Mouse (Mus musculus) brain, adult 2 months (tissue): Measurements from ENCODE around the gene Olfr69.
A peak's percentile ranks its signal among the peaks of the same experiment; 100 is the strongest.
"Not testable (repeated sequence)": the region's sequence is repeated elsewhere in the genome, so short reads cannot be mapped to it uniquely, and the experiment has no call there.

Experiments
- DNase-seq: peaks from one replicate; pipeline ENCODE4 v3.0.0; 2011; ENCODE audit warnings: low read depth, low spot score

The Olfr69 gene

DNA sequence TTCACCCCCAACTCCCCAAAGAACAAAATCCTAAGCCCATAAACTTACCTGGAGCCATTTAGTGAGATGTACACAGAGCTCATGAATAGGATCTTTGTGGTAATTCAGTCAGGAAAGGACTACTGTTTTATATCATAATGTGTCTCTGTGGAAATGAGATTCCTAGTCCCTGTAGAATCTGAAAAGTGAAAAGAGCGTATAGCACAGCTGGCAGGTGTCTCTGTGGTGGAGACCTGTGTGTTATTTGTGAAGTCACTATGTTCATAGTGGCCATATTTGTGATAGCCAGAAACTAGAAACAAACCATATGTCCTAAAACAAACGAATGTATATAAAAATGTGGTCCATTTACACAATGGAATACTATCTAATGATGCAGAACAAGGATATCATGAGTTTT, at the start of gene Olfr69:
TSS of gene Olfr69 (minus strand) at position 101 of the 400 bp plus-strand sequence.
- DNase-seq = no peak

DNA sequence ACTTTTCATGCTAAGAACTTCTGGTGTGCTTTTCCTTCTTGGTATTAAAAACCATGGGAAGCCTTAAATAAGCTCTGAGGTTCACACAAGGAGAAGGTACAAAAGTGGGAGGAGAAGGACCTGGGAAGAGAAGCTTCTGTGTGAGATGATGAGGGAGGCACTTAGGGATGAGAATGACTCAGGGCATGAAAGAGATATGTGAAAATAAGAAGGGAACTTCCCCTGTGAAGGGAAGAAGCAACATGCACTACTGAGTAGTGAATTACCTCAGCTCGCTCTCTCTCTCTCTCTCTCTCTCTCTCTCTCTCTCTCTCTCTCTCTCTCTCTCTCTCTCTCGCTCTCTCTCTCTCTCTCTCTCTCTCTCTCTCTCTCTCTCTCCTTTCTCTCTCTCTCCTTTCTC, 43.7 kb upstream of the Olfr69 start:
- DNase-seq = peak; percentile 18

DNA sequence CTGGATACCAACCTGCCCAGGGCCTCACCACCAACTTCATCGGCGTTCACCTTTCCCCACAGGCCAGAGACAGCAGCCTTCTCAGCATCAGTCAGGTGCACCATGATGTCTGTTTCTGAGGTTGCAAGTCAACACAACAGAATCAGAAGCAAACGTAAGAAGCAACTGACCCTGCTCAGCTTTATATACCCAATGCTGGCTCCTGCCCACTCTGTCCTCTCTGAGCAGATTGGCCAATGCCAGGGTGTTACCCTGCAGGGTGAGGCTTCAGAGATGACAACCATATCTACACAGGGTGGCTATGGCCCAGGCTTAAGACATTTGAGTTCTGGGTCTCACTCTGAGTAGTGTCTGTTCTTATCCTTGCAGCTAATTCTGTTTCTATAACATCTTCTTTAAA, 42.4 kb upstream of the Olfr69 start, which contains the start of gene Hbb-bt:
TSS of gene Hbb-bt (minus strand) at position 231 of the 400 bp plus-strand sequence.
- no peak for DNase-seq

DNA sequence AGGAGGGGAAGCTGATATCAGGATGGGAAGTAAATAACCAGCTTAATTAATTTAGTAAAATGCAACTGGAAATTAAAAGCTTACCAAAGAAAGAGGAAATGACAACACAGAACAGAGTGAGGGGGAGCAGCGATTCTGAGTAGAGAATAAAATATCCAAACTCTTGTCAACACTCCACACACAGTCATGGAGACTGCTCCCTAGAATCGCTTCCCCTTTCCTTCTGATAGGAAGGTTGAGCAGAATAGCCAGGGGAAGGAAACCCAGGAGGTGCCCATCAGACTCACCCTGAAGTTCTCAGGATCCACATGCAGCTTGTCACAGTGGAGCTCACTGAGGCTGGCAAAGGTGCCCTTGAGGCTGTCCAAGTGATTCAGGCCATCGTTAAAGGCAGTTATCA, 41.8 kb upstream of the Olfr69 start:
- not testable (repeated sequence) for DNase-seq

DNA sequence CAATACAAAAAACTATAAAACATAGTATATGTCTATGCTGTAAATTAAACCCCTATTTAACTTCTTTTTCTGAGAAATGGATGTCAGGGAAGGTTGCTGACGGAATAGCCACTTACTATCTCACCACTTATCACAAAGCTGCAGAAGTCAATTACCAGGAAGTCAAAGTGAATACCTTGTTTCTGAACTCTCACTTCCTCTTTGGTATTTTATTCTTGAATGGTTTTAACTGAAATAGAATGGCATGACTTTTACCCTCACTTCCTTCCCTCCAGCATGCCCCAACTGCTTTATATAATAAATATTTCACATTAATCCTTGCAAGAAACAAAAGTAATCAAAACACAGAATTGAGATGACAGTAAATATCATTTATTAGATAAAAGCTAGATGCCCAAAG, 40.8 kb upstream of the Olfr69 start:
- DNase-seq = no peak

DNA sequence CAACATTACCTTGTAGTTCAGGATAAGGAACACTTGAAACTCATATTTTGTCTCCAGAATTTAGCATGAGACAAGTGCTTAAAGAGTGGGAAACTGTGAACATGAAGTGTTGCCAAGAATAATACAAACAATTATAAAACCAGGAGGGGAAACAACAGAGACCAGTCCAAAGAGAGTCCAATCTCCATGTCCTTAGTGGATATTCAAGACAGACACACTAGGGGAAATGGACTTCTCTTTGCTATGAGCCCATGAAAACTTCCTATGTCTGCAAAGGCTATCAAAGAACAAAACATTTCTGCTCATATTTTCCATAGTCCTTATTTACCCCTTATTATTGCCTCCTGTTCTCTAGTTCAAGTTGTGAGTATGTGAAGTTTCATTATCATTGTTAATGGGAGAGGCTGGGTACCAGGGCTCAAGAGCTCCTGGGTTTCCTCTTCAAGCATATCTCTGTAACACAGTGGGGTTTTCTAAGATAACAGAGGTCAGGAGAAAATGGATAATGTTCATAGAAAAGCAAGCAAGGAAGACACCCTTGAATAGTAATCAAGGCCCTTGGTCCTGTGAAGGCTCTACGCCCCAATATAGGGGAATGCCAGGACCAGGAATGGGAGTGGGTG, 39.9 kb upstream of the Olfr69 start:
- DNase-seq = no peak

DNA sequence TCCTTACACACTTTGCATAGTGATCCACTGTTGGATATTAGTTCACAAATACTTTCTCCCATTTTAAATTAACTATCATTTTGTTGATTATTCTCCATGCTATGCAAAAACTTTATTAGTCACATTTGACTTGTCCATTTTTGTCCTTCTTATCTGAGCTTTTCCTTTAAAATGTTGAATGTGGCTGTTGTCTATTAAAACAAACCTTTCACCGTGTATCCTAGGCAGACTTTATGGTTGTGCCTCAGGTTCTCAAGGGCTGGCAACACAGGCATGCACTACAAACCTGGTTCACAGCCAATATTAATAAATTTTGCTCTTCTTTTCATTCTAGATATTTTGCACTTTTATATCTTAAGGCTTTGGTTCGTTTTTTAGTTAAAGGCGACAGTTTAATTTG, 39.4 kb upstream of the Olfr69 start:
- DNase-seq = no peak

DNA sequence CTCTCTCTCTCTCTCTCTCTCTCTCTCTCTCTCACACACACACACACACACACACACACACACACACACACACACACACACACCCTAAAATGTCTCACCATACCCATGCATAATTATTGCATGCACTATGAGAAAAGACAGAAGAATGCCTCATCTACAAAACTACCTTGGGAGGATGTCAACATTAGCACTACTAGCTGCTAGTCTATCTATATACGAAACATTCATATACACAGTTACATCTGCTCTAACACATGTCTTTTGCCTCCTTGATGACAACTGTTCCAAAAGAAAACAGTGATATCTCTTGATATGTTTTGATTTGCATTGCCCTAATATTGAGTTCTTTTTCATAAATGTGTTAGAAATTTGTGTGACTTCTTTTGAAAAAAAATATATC, 38.9 kb upstream of the Olfr69 start:
- DNase-seq = no peak

DNA sequence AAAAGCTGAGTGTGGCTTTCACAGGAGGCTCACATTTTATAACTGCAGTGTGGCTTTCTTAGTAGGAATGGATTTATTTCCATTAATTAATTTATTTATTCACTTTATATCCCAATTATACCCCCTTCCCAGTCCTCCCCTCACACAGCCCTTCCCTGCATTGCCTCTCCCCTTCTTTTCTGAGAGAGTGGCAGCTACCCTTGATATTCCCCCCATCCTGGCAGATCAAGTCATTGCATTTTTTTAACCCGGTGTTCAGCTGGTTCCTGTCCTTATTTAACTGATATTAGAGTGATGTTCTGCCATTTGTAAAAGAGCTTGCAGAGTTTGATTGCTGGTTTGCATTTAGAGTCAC, 38.4 kb upstream of the Olfr69 start:
- no peak for DNase-seq

DNA sequence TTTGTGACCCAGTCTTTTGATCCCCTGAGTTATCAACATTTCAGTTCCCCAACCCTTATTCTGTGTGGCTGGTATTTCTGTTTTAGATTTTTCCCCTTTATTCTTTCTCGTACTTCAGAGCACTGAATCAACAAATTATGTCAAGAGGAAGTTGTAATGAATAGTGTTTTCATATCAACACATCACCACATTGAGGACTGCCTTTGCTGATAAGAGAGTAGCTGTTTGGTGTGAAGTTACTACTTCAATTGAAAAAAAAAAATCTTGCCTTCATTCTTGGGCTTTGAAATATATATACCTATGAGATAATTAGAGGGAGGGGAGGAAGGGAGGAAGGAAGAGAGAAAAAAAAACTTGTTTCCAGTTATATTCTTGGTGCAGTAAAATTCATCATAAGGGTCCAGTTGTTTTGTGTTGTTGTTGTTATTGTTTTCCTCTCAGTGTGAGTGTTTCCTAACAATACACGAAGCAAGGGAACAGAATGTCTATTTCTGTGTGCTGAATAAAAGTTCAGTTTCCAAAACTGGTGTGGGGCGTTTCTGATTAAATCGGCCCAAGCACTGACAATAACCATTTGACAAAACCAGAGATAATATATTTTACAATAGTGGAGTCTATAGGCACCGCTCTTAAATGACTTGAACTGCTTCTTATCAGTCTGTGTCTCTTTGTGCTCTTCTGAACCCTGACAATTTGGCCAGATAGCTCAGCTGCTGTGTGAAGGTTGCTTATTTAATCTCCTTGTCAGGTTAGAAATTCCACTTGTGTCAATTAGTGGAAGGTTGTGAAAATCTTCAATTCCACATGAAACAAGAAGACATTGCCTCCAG, 37.8 kb upstream of the Olfr69 start:
- no peak for DNase-seq

DNA sequence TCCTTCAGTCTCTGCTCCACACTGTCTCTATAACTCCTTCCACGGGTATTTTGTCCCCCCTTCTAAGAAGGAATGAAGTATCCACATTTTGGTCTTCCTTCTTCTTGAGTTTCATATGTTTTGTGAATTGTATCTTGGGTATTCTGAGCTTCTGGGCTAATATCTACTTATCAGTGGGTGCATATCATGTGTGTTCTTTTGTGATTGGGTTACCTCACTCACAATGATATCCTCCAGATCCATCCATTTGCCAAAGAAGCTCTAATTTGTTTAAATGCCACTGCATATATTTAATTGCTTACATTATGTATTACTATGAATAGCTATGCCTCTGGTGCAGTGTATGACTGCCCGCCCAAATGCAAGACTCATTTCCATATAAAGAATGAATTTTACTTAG, 36.7 kb upstream of the Olfr69 start:
- not testable (repeated sequence) for DNase-seq

DNA sequence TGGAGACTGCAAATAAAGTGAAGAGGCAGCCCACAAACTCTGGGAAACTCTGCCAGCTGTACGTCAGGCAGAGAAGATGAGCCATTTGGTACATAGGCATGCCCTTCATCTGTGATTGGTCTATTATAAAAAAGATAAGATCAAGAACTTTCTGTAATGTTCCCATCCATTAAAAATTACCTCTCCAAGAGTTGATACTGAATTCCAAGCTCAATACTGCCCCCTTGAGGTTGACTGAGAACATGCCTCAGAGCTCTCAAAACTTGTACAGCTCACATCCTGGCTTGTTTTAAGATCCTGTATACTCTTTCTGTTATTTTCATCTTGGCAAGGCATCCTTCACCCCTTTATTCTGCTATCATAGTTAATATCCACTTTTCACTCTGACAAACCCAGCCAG, 35.5 kb upstream of the Olfr69 start:
- peak; percentile 58 for DNase-seq

DNA sequence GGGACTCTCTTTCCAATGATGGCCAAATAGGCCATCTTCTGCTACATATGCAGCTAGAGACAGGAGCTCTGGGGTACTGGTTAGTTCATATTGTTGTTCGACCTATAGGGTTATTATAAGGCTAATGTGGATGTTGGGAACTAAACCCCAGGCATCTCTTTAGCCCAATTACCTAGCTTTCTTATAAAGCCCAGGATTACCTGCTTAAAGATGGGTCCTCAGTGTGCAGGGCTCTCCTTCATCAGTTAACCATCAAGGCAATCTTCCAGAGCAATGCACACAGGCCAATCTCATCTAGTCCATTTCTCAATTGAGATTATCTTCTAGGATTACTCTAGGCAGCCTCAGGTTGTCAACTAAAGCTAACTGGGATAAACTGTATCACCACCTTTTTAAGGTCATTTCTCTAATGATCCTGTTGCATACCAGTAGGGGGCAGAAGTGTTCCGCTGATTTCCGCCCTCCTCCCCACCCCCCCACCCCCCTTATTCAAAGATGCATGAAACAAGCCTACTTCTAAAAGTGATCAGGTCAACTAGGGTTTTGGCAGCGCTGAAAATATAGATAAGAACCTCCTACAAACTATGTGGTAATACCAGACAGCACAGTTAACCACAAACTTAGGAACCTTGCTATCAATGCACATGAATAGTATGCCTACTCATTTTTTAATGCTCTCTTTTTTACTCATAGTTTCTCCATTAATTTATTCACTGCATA, 21.4 kb upstream of the Olfr69 start:
- no peak for DNase-seq

DNA sequence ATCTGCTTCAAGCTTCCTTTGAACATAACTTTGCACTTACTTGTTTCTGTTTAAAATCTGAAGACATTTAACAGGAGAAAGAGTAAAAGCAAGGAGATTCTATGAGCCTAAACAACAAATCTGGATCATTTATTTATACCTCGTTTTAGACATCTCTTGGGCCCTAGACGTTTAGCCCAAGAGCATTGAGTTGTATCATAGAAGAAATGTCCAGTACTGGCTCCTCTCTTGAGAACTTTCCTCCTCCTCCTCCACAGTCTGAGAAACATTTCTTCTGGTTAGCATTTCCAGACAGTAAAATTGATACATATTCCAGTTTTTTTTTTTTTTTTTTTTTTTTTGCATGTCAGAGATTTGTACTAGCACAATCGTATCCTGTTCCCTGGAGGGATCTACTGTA, 20.3 kb upstream of the Olfr69 start, which contains the start of gene Olfr67:
TSS of gene Olfr67 (minus strand) at position 101 of the 400 bp plus-strand sequence.
- no peak for DNase-seq

DNA sequence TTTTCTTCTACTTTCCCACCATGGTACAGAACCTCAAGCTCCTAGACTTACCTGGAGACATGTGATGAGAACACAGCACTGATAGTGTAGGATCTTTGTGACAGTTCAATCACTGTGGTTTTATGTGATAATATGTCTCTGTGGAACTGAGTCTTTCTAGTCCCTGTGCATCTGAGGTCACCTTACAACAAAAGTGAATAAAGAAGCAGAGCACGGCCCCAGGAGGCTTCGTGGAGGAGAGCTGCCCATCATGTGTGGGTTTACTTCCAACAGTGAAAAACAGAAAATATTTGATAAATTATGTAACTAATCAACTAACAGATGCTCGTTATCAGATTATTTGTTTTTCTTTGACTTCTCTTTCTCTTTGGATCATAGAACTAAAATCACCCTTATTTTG, 8.2 kb upstream of the Olfr69 start, which contains the start of gene Olfr68:
TSS of gene Olfr68 (minus strand) at position 101 of the 400 bp plus-strand sequence.
- DNase-seq = no peak

DNA sequence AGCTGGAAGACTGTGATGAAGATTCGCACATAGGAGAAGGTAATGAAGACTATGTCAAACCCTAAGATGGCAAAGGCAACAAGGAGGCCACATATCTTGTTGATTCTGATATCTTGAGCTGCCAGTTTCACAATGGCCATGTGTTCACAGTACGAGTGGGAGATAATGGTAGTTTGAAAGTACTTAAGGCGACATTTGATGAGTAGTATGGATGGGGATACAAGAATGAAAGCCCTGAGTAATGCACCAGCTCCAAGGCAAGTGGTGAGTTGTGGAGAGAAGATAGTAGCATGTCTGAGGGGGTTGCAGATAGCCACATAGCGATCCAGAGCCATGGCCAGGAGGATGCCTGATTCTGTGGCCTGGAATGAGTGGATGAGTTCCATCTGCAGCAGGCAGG, 6.3 kb upstream of the Olfr69 start:
- not testable (repeated sequence) for DNase-seq

DNA sequence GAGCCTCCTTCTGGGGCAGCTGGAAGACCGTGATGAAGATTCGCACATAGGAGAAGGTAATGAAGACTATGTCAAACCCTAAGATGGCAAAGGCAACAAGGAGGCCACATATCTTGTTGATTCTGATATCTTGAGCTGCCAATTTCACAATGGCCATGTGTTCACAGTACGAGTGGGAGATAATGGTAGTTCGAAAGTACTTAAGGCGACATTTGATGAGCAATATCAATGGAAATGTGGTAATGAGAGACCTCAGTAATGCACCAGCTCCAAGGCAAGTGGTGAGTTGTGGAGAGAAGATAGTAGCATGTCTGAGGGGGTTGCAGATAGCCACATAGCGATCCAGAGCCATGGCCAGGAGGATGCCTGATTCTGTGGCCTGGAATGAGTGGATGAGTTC, 3.7 kb downstream of the Olfr69 start:
- not testable (repeated sequence) for DNase-seq

DNA sequence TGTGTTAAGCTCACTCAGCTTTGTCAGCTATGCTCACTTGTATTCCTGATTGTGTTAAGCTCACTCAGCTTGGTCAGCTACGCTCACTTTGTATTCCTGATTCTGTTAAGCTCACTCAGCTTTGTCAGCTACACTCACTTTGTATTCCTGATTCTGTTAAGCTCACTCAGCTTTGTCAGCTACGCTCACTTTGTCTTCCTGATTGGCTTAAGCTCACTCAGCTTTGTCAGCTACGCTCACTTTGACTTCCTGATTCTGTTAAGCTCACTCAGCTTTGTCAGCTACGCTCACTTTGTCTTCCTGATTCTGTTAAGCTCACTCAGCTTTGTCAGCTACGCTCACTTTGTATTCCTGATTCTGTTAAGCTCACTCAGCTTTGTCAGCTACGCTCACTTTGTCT, 9.2 kb downstream of the Olfr69 start:
- DNase-seq = not testable (repeated sequence)

DNA sequence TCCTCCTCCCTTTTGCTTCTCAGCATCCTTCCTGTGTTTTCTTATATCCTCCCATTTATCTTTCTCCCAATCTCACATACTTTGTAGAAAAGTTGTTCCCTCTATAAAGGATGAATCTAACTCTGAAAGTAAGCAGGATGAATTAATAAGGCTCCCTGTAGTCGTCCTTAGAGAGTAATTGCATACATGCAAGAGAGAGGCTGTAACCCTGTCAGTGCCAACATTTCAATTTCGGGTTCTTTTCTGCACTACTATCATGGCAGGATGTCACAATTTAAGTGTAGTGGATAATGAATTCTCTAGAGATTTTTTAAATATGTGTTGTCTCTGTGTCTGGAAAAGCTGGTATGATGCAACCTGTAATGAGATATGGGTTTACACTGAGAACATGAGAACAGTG, 14.2 kb downstream of the Olfr69 start, which contains the start of gene Olfr630:
TSS of gene Olfr630 (minus strand) at position 101 of the 400 bp plus-strand sequence.
- no peak for DNase-seq

DNA sequence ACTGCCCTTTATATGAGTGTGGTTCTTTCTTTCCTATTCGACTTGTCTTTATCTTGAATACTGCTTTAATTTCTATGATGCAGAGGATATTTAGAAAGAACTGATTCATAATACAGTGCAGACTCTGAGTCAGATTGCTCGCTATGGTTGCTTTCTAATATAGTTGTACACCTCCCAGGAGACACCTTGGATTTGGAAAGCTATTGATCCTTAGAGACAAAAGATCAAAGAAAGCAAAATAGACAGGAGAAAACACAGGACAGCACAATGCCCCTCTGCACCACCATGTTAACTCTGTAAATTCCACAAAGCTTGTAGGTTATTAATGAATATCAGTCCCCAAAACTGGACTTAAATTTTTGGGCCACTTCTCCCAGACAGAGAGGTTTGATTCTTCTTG, 26.6 kb downstream of the Olfr69 start, which contains the start of gene Olfr629:
TSS of gene Olfr629 (minus strand) at position 101 of the 400 bp plus-strand sequence.
- no peak for DNase-seq

DNA sequence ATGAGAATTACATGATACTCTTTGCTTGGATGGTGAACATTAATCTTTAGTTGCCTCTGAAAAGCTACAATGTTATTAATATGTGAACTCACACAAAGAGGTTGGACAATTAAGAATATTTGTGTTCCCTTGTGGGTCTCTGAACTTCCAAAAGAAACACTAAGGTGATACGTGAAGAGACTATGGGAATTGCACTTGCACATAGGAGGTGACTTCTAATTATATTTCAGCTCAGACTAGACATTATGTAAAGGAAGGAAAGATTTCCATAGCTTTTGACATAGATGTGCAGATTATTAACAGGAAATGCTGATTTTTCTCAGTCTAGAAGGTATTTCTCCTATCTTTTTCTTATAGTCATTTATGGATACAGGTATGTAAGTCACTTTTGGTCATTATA, 41.3 kb downstream of the Olfr69 start, which contains the start of gene Olfr628:
TSS of gene Olfr628 (plus strand) at position 301 of the 400 bp plus-strand sequence.
- no peak for DNase-seq

DNA sequence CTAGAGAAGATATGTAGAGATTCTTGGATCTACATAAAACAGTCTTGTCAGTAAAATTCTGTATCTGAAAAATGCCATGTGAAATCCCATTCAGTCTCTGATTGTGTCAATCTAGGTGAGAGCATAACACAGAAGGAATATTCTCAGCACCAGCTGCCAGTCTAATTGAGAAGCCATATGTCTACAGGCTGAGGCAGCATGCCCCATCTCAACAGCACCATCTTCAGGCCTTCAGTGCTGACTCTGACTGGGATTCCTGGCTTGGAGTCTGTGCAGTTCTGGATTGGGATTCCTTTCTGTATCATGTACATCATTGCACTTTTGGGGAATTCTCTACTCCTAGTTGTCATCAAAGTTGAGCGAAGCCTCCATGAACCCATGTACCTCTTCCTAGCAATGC, 55.0 kb downstream of the Olfr69 start:
- peak; percentile 13 for DNase-seq
